Mouse (Mus musculus): ENCODE results near the gene Tacc2. TPM values are rescaled to one million over a fixed set of nuclear protein-coding genes. Genes with fewer than 3 reads are reported as not detected.

Tacc2 gene
- polyA plus RNA-seq, 1 experiment from 2014 or later, result 63.4 TPM

GRCm38 (mm10) chr7:130785923-130786575, 208.8 kb downstream of the Tacc2 start:
- H3K9ac ChIP-seq (replicated peaks; ENCODE audit: low read depth, low read length), result no peak overlapping the region
- no peak for ATAC-seq (ENCODE audit: low read depth)
- no peaks in the 10 kb centered on the region for H3K9me3 ChIP-seq (ENCODE audit: control insufficient read depth, low read length)
- no peaks in the 10 kb centered on the region for H3K4me1 ChIP-seq (ENCODE audit: control insufficient read depth, insufficient read depth, low read length)
- H3K36me3 ChIP-seq (ENCODE audit: control insufficient read depth, insufficient read depth, low read length), result no peaks in the 10 kb centered on the region
- H3K27me3 ChIP-seq (ENCODE audit: control insufficient read depth, insufficient read depth, low read length), result no peaks in the 10 kb centered on the region
- H3K27ac ChIP-seq (ENCODE audit: low read depth, low read length), result no peak overlapping the region
- H3K4me2 ChIP-seq (ENCODE audit: low read depth, low read length), result no peak overlapping the region
- 81% methylated on average over 12 of the region's 12 CpGs for WGBS
- no peak overlapping the region for H3K4me3 ChIP-seq (ENCODE audit: low read depth, low read length)

- Histone ChIP-seq H3K4me1 (ENCODE audit: control insufficient read depth, insufficient read depth, low read length) (no peaks in the 10 kb centered on the region), H3K27ac (ENCODE audit: low read depth, low read length) (no peak overlapping the region), H3K4me2 (ENCODE audit: low read depth, low read length) (no peak overlapping the region), H3K9me3 (ENCODE audit: control insufficient read depth, low read length) (no peaks in the 10 kb centered on the region), H3K27me3 (ENCODE audit: control insufficient read depth, insufficient read depth, low read length) (no peaks in the 10 kb centered on the region), H3K4me3 (ENCODE audit: low read depth, low read length) (no peak overlapping the region), H3K9ac (replicated peaks; ENCODE audit: low read depth, low read length) (no peak overlapping the region), H3K36me3 (ENCODE audit: control insufficient read depth, insufficient read depth, low read length) (no peaks in the 10 kb centered on the region)
- ATAC-seq (ENCODE audit: low read depth), result no peak
- 86% methylated on average over 5 of the region's 5 CpGs for WGBS
These were observed 209.5 kb downstream of the Tacc2 start for GRCm38 (mm10) chr7:130786708-130787107.

DNA sequence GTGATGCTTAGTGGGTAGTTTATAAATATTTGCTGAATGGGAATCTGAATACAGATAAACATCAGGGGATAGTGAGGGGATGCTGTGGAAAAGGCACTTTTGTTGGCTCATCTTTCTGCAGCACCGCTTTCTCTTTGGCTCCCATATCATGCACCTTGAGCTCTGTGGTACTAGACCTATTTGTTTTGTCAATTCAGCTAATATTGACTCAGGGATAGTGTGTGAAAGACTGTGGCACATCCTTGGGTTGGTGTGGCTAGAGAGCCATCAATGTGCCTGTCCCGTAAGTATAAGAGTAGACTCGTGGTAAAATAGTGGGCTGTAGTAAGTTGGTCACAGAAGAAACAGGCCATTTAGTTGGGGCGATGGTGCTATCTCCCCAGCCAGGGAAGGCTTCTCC, 210.3 kb downstream of the Tacc2 start:
- no peaks in the 10 kb centered on the region for H3K9me3 ChIP-seq (ENCODE audit: control insufficient read depth, low read length)
- H3K36me3 ChIP-seq (ENCODE audit: control insufficient read depth, insufficient read depth, low read length), result no peaks in the 10 kb centered on the region
- H3K4me2 ChIP-seq (ENCODE audit: low read depth, low read length), result no peak overlapping the region
- no peak overlapping the region for H3K27ac ChIP-seq (ENCODE audit: low read depth, low read length)
- H3K27me3 ChIP-seq (ENCODE audit: control insufficient read depth, insufficient read depth, low read length), result no peaks in the 10 kb centered on the region
- H3K4me3 ChIP-seq (ENCODE audit: low read depth, low read length), result no peak overlapping the region
- ATAC-seq (ENCODE audit: low read depth), result no peak
- no peaks in the 10 kb centered on the region for H3K4me1 ChIP-seq (ENCODE audit: control insufficient read depth, insufficient read depth, low read length)
- 98% methylated on average over 4 of the region's 4 CpGs for WGBS
- H3K9ac ChIP-seq (replicated peaks; ENCODE audit: low read depth, low read length), result no peak overlapping the region

- Histone ChIP-seq H3K27me3 (ENCODE audit: control insufficient read depth, insufficient read depth, low read length) (no peaks in the 10 kb centered on the region), H3K9ac (replicated peaks; ENCODE audit: low read depth, low read length) (no peak overlapping the region)
- WGBS, result 83% methylated on average over 3 of the region's 3 CpGs
These were observed 211.7 kb downstream of the Tacc2 start for GRCm38 (mm10) chr7:130788950-130789349.

GRCm38 (mm10) chr7:130789456-130789855, 212.2 kb downstream of the Tacc2 start:
- H3K27me3 ChIP-seq (ENCODE audit: control insufficient read depth, insufficient read depth, low read length), result no peaks in the 10 kb centered on the region
- 86% methylated on average over 7 of the region's 7 CpGs for WGBS
- no peaks in the 10 kb centered on the region for H3K4me1 ChIP-seq (ENCODE audit: control insufficient read depth, insufficient read depth, low read length)
- H3K9ac ChIP-seq (replicated peaks; ENCODE audit: low read depth, low read length), result no peak overlapping the region
- H3K9me3 ChIP-seq (ENCODE audit: control insufficient read depth, low read length), result no peaks in the 10 kb centered on the region
- no peak overlapping the region for H3K27ac ChIP-seq (ENCODE audit: low read depth, low read length)
- no peak overlapping the region for H3K4me2 ChIP-seq (ENCODE audit: low read depth, low read length)
- H3K36me3 ChIP-seq (ENCODE audit: control insufficient read depth, insufficient read depth, low read length), result no peaks in the 10 kb centered on the region
- H3K4me3 ChIP-seq (ENCODE audit: low read depth, low read length), result no peak overlapping the region
- ATAC-seq (ENCODE audit: low read depth), result no peak

More at GRCm38 (mm10) chr7:130788950-130789349, 211.7 kb downstream of the Tacc2 start:
- H3K36me3 ChIP-seq (ENCODE audit: control insufficient read depth, insufficient read depth, low read length), result no peaks in the 10 kb centered on the region
- no peak overlapping the region for H3K4me3 ChIP-seq (ENCODE audit: low read depth, low read length)
- H3K9me3 ChIP-seq (ENCODE audit: control insufficient read depth, low read length), result no peaks in the 10 kb centered on the region
- no peak overlapping the region for H3K27ac ChIP-seq (ENCODE audit: low read depth, low read length)
- no peaks in the 10 kb centered on the region for H3K4me1 ChIP-seq (ENCODE audit: control insufficient read depth, insufficient read depth, low read length)
- no peak for ATAC-seq (ENCODE audit: low read depth)
- H3K4me2 ChIP-seq (ENCODE audit: low read depth, low read length), result no peak overlapping the region

DNA sequence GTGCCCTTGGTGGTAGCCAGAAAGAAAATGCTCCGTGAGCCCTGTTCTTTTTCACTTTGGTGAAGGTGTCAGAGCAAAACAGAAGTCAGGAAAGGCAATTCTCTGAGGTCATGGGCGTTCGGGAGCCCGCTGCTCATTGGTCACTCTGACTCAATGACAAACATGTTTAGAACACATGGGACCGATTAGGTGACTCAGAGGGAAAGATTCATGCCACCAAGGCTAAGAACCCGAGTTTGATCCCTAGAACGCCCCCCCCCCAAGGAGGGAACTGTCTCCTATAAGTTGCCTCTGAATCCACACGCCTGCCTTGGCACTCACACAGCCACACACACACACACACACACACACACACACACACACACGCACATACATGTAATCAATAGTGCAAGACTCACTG, 216.4 kb downstream of the Tacc2 start:
- no peak overlapping the region for H3K9ac ChIP-seq (replicated peaks; ENCODE audit: low read depth, low read length)
- H3K4me3 ChIP-seq (ENCODE audit: low read depth, low read length), result no peak overlapping the region
- H3K4me2 ChIP-seq (ENCODE audit: low read depth, low read length), result no peak overlapping the region
- no peaks in the 10 kb centered on the region for H3K27me3 ChIP-seq (ENCODE audit: control insufficient read depth, insufficient read depth, low read length)
- no peaks in the 10 kb centered on the region for H3K9me3 ChIP-seq (ENCODE audit: control insufficient read depth, low read length)
- H3K4me1 ChIP-seq (ENCODE audit: control insufficient read depth, insufficient read depth, low read length), result no peaks in the 10 kb centered on the region
- no peak for ATAC-seq (ENCODE audit: low read depth)
- H3K36me3 ChIP-seq (ENCODE audit: control insufficient read depth, insufficient read depth, low read length), result no peaks in the 10 kb centered on the region
- 87% methylated on average over 9 of the region's 9 CpGs for WGBS
- H3K27ac ChIP-seq (ENCODE audit: low read depth, low read length), result no peak overlapping the region

DNA sequence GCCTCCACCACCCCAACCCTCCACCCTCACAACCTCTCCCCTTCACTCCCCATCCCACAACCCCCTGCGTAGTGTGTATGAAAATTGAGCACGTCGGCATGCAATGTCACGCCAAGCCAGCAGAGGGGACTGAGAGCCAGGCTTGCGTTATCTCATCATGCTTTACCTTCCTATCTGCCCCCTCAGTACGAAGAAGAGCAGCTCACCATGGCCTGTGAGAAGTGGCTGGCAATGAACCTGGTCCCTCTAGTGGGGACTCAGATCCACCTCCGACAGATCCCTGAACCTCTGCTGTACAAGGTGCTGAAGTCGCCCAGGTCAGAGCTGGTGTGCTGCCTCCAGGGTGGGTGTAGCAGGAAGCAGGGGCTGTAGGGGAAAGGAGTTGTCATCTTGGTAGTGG, 219.5 kb downstream of the Tacc2 start:
- no peaks in the 10 kb centered on the region for H3K9me3 ChIP-seq (ENCODE audit: control insufficient read depth, low read length)
- no peak overlapping the region for H3K27ac ChIP-seq (ENCODE audit: low read depth, low read length)
- H3K36me3 ChIP-seq (ENCODE audit: control insufficient read depth, insufficient read depth, low read length), result no peaks in the 10 kb centered on the region
- 67% methylated on average over 8 of the region's 8 CpGs for WGBS
- no peak overlapping the region for H3K9ac ChIP-seq (replicated peaks; ENCODE audit: low read depth, low read length)
- no peak overlapping the region for H3K4me2 ChIP-seq (ENCODE audit: low read depth, low read length)
- no peak for ATAC-seq (ENCODE audit: low read depth)
- H3K27me3 ChIP-seq (ENCODE audit: control insufficient read depth, insufficient read depth, low read length), result no peaks in the 10 kb centered on the region
- H3K4me1 ChIP-seq (ENCODE audit: control insufficient read depth, insufficient read depth, low read length), result no peaks in the 10 kb centered on the region
- no peak overlapping the region for H3K4me3 ChIP-seq (ENCODE audit: low read depth, low read length)

- H3K27ac ChIP-seq (ENCODE audit: low read depth, low read length), result no peak overlapping the region
- H3K9me3 ChIP-seq (ENCODE audit: control insufficient read depth, low read length), result no peaks in the 10 kb centered on the region
- WGBS, result 90% methylated on average over 6 of the region's 6 CpGs
- no peaks in the 10 kb centered on the region for H3K27me3 ChIP-seq (ENCODE audit: control insufficient read depth, insufficient read depth, low read length)
- H3K4me3 ChIP-seq (ENCODE audit: low read depth, low read length), result no peak overlapping the region
- no peak for ATAC-seq (ENCODE audit: low read depth)
- H3K36me3 ChIP-seq (ENCODE audit: control insufficient read depth, insufficient read depth, low read length), result no peaks in the 10 kb centered on the region
- H3K4me2 ChIP-seq (ENCODE audit: low read depth, low read length), result no peak overlapping the region
- no peaks in the 10 kb centered on the region for H3K4me1 ChIP-seq (ENCODE audit: control insufficient read depth, insufficient read depth, low read length)
- no peak overlapping the region for H3K9ac ChIP-seq (replicated peaks; ENCODE audit: low read depth, low read length)
These were observed 220.3 kb downstream of the Tacc2 start for GRCm38 (mm10) chr7:130797524-130797923.

DNA sequence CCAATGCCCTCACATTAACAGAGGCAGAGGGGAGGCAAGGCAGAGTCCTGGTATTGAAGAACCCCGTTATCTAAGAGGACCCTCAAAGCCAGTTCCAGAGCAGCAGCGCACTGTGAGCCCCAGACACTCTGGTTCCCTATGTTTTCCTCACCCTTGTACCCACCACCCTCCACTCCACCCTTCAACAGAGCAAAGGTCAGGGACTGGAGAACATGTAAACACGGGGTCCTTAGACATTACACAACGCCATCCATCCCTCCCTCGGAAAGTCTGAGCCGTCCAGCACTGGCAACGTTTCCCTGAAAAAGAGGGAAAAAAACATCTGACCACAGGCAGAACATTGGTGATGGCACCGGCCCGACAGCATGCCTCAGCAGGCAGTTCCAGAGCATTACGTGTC, 222.2 kb downstream of the Tacc2 start:
- H3K4me3 ChIP-seq (ENCODE audit: low read depth, low read length), result no peak overlapping the region

More for the DNA sequence above, 222.2 kb downstream of the Tacc2 start:
- WGBS, result 88% methylated on average over 10 of the region's 10 CpGs
- no peaks in the 10 kb centered on the region for H3K36me3 ChIP-seq (ENCODE audit: control insufficient read depth, insufficient read depth, low read length)
- H3K9me3 ChIP-seq (ENCODE audit: control insufficient read depth, low read length), result no peaks in the 10 kb centered on the region
- H3K4me2 ChIP-seq (ENCODE audit: low read depth, low read length), result no peak overlapping the region
- no peak overlapping the region for H3K27ac ChIP-seq (ENCODE audit: low read depth, low read length)
- H3K9ac ChIP-seq (replicated peaks; ENCODE audit: low read depth, low read length), result no peak overlapping the region
- no peak for ATAC-seq (ENCODE audit: low read depth)
- no peaks in the 10 kb centered on the region for H3K4me1 ChIP-seq (ENCODE audit: control insufficient read depth, insufficient read depth, low read length)
- H3K27me3 ChIP-seq (ENCODE audit: control insufficient read depth, insufficient read depth, low read length), result no peaks in the 10 kb centered on the region

Measured in neural tube, embryonic 14.5 days (tissue).